Mouse (Mus musculus) sigmoid colon, adult 10 weeks (tissue): ENCODE data around the gene Gm21586. TPM values are rescaled to one million over a fixed set of nuclear protein-coding genes. Genes with fewer than 3 reads are reported as not detected.

Experiments
- polyA plus RNA-seq: library from polyadenylated mRNA; stranded (reverse); fragments of 350-450 nt; fragmentation: Illumina TruSeq; extraction: RNeasy Lipid Tissue Mini Kit (QIAGEN cat#74804); gene quantifications from one replicate; pipeline ENCODE4 v1.2.3, GENCODE M21; 2014; ENCODE audit warnings: low read depth, low replicate concordance

Gene Gm21586
- polyA plus RNA-seq: not detected

DNA sequence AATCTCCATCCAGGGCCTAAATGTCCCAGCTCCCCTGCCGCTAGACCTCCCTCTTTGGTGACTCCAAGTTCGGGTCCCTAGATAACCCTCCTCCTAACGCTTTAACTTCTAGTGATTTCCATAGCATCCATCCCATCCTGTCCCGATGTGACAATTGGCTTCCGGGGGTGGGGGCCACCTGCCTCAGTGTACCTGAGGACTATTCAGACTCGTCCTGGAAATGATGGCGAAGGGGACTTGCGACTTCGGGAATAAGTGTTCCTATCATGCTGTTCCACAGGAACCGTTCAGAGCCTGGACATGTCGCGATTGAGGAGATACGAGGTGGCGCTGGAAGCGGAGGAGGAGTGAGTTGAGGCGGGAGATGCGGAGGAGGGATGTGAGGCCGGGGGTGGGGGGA is at the start of gene Gm21586:
Gm21586 (plus strand) TSS at position 301 of the 400 bp plus-strand sequence.

DNA sequence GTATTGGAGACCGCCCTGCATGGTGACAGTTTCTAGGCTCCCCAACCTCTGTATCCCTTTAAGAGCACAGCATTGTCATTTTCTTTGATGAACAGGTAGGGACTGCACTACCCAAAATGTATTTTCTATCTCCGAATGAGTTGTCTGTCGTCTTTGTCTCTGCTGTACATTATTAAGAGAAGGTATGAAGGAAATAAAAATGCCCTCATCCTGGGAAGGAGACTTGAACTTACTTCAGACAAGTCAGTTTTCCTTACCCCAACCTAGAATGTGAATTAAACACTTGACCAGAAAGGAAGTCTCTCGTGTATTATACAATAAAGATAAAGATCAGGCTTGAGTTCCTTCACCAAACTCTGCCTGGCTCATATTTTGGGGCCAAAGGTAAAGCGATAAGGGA is 27.3 kb downstream of the Gm21586 start, which contains the start of gene Gm2163:
Gm2163 (plus strand) TSS at position 301 of the 400 bp plus-strand sequence.

Other genes starting within 250 kb of the Gm21586 start
- gene Gm10600, start 198.7 kb upstream of the Gm21586 start, polyA plus RNA-seq: 1.1 TPM
- 3.1 TPM for gene Ccl21b, start 183.6 kb upstream of the Gm21586 start, polyA plus RNA-seq
- gene Gm21953, start 145.1 kb upstream of the Gm21586 start, polyA plus RNA-seq: not detected
- not detected for gene Fam205a3, start 121.0 kb upstream of the Gm21586 start, polyA plus RNA-seq
- 0.25 TPM for gene Gm2163, start 27.4 kb downstream of the Gm21586 start, polyA plus RNA-seq
- not detected for gene Fam205a2, start 88.8 kb downstream of the Gm21586 start, polyA plus RNA-seq
- gene Gm10591, start 172.8 kb downstream of the Gm21586 start, polyA plus RNA-seq: 3.1 TPM
- gene Gm2564, start 190.3 kb downstream of the Gm21586 start, polyA plus RNA-seq: not detected
- not detected for gene Ccl27b, start 215.9 kb downstream of the Gm21586 start, polyA plus RNA-seq
- gene Il11ra2, start 222.5 kb downstream of the Gm21586 start, polyA plus RNA-seq: not detected